Mouse (Mus musculus): Measurements from ENCODE around the gene Slc25a12. TPM values are rescaled to one million over a fixed set of nuclear protein-coding genes. Genes with fewer than 3 reads are reported as not detected.
"Not testable (repeated sequence)": the region's sequence is repeated elsewhere in the genome, so short reads cannot be mapped to it uniquely, and the experiment has no call there.

Gene Slc25a12
- polyA plus RNA-seq, 1 experiment from 2014 or later = 85.2 TPM

GRCm38 (mm10) chr2:71376433-71376906 lies 8.9 kb upstream of the Slc25a12 start:
- H3K9ac ChIP-seq (replicated peaks; ENCODE audit: low read length) = no peak overlapping the region
- H3K9me3 ChIP-seq (ENCODE audit: control insufficient read depth, low read length) = no peaks in the 10 kb centered on the region
- no peak overlapping the region for H3K4me3 ChIP-seq (replicated peaks; ENCODE audit: low read depth, low read length)
- DNase-seq (no peak), ATAC-seq (ENCODE audit: low FRiP score, low TSS enrichment) (no peak)
- H3K36me3 ChIP-seq (ENCODE audit: control insufficient read depth, insufficient read depth, low read length) = no peaks in the 10 kb centered on the region
- no peak overlapping the region for H3K27ac ChIP-seq (replicated peaks; ENCODE audit: low read depth, low read length)
- H3K4me2 ChIP-seq (ENCODE audit: low read length) = no peak overlapping the region
- H3K4me1 ChIP-seq (ENCODE audit: control insufficient read depth, insufficient read depth, low read length) = no peaks in the 10 kb centered on the region
- WGBS = 58% methylated on average over 11 of the region's 11 CpGs
- no peaks in the 10 kb centered on the region for H3K27me3 ChIP-seq (ENCODE audit: control insufficient read depth, insufficient read depth, low read length)

GRCm38 (mm10) chr2:71374275-71375155 lies 7.0 kb upstream of the Slc25a12 start:
- Histone ChIP-seq H3K27me3 (ENCODE audit: control insufficient read depth, insufficient read depth, low read length) (no peaks in the 10 kb centered on the region), H3K4me3 (replicated peaks; ENCODE audit: low read depth, low read length) (no peak overlapping the region), H3K9ac (replicated peaks; ENCODE audit: low read length) (no peak overlapping the region), H3K4me1 (ENCODE audit: control insufficient read depth, insufficient read depth, low read length) (no peaks in the 10 kb centered on the region), H3K27ac (replicated peaks; ENCODE audit: low read depth, low read length) (no peak overlapping the region), H3K9me3 (ENCODE audit: control insufficient read depth, low read length) (no peaks in the 10 kb centered on the region), H3K4me2 (ENCODE audit: low read length) (no peak overlapping the region), H3K36me3 (ENCODE audit: control insufficient read depth, insufficient read depth, low read length) (no peaks in the 10 kb centered on the region)
- WGBS = 80% methylated on average over 8 of the region's 8 CpGs
- ATAC-seq (ENCODE audit: low FRiP score, low TSS enrichment) (no peak), DNase-seq (no peak)

- not testable (repeated sequence) for H3K4me3 ChIP-seq (replicated peaks; ENCODE audit: low read depth, low read length); H3K4me1 ChIP-seq (ENCODE audit: control insufficient read depth, insufficient read depth, low read length); DNase-seq; H3K27ac ChIP-seq (replicated peaks; ENCODE audit: low read depth, low read length); H3K9me3 ChIP-seq (ENCODE audit: control insufficient read depth, low read length); H3K4me2 ChIP-seq (ENCODE audit: low read length); H3K36me3 ChIP-seq (ENCODE audit: control insufficient read depth, insufficient read depth, low read length); H3K27me3 ChIP-seq (ENCODE audit: control insufficient read depth, insufficient read depth, low read length); ATAC-seq (ENCODE audit: low FRiP score, low TSS enrichment); H3K9ac ChIP-seq (replicated peaks; ENCODE audit: low read length)
- 90% methylated on average over 4 of the region's 4 CpGs for WGBS
These were observed 4.7 kb upstream of the Slc25a12 start for GRCm38 (mm10) chr2:71372261-71372660.

GRCm38 (mm10) chr2:71371790-71372189 lies 4.2 kb upstream of the Slc25a12 start:
- Histone ChIP-seq H3K27ac (replicated peaks; ENCODE audit: low read depth, low read length) (no peak overlapping the region), H3K27me3 (ENCODE audit: control insufficient read depth, insufficient read depth, low read length) (no peaks in the 10 kb centered on the region), H3K9ac (replicated peaks; ENCODE audit: low read length) (no peak overlapping the region), H3K4me2 (ENCODE audit: low read length) (no peak overlapping the region), H3K36me3 (ENCODE audit: control insufficient read depth, insufficient read depth, low read length) (no peaks in the 10 kb centered on the region), H3K4me3 (replicated peaks; ENCODE audit: low read depth, low read length) (no peak overlapping the region), H3K9me3 (ENCODE audit: control insufficient read depth, low read length) (no peaks in the 10 kb centered on the region), H3K4me1 (ENCODE audit: control insufficient read depth, insufficient read depth, low read length) (0 out of 2 replicates have a peak, but pooled peaks cover 3% of the 10 kb centered on the region)
- WGBS = 85% methylated on average over 5 of the region's 5 CpGs
- no peak for ATAC-seq (ENCODE audit: low FRiP score, low TSS enrichment)
- DNase-seq = no peak

- peak overlapping the region; percentile 66 for H3K4me2 ChIP-seq (ENCODE audit: low read length)
- H3K4me1 ChIP-seq (ENCODE audit: control insufficient read depth, insufficient read depth, low read length) = peaks cover 19% of the 10 kb centered on the region
- H3K27me3 ChIP-seq (ENCODE audit: control insufficient read depth, insufficient read depth, low read length) = no peaks in the 10 kb centered on the region
- no peak overlapping the region for H3K9ac ChIP-seq (replicated peaks; ENCODE audit: low read length)
- no peaks in the 10 kb centered on the region for H3K36me3 ChIP-seq (ENCODE audit: control insufficient read depth, insufficient read depth, low read length)
- no peaks in the 10 kb centered on the region for H3K9me3 ChIP-seq (ENCODE audit: control insufficient read depth, low read length)
- WGBS = 32% methylated on average over 8 of the region's 8 CpGs
- peak; percentile 6 for DNase-seq
- ATAC-seq (ENCODE audit: low FRiP score, low TSS enrichment) = no peak
- no peak overlapping the region for H3K27ac ChIP-seq (replicated peaks; ENCODE audit: low read depth, low read length)
- H3K4me3 ChIP-seq (replicated peaks; ENCODE audit: low read depth, low read length) = peak overlapping the region; percentile 54
These were observed 537 bp upstream of the Slc25a12 start for GRCm38 (mm10) chr2:71368086-71368485.

GRCm38 (mm10) chr2:71366618-71367124 lies 878 bp downstream of the Slc25a12 start:
- Histone ChIP-seq H3K4me1 (ENCODE audit: control insufficient read depth, insufficient read depth, low read length) (peaks cover 19% of the 10 kb centered on the region), H3K36me3 (ENCODE audit: control insufficient read depth, insufficient read depth, low read length) (0 out of 2 replicates have a peak, but pooled peaks cover 5% of the 10 kb centered on the region), H3K4me3 (replicated peaks; ENCODE audit: low read depth, low read length) (peak overlapping the region; percentile 54), H3K27me3 (ENCODE audit: control insufficient read depth, insufficient read depth, low read length) (no peaks in the 10 kb centered on the region), H3K9ac (replicated peaks; ENCODE audit: low read length) (peak overlapping the region; percentile 71), H3K9me3 (ENCODE audit: control insufficient read depth, low read length) (no peaks in the 10 kb centered on the region), H3K4me2 (ENCODE audit: low read length) (peak overlapping the region; percentile 66), H3K27ac (replicated peaks; ENCODE audit: low read depth, low read length) (peak overlapping the region; percentile 70)
- 30% methylated on average over 9 of the region's 9 CpGs for WGBS
- ATAC-seq (ENCODE audit: low FRiP score, low TSS enrichment) (no peak), DNase-seq (no peak)

- Histone ChIP-seq H3K9me3 (ENCODE audit: control insufficient read depth, low read length) (no peaks in the 10 kb centered on the region), H3K27ac (replicated peaks; ENCODE audit: low read depth, low read length) (no peak overlapping the region), H3K9ac (replicated peaks; ENCODE audit: low read length) (no peak overlapping the region), H3K36me3 (ENCODE audit: control insufficient read depth, insufficient read depth, low read length) (peaks cover 17% of the 10 kb centered on the region; the same call in 1 of the 2 replicates), H3K4me2 (ENCODE audit: low read length) (no peak overlapping the region), H3K27me3 (ENCODE audit: control insufficient read depth, insufficient read depth, low read length) (no peaks in the 10 kb centered on the region), H3K4me1 (ENCODE audit: control insufficient read depth, insufficient read depth, low read length) (peaks cover 13% of the 10 kb centered on the region; the same call in 1 of the 2 replicates), H3K4me3 (replicated peaks; ENCODE audit: low read depth, low read length) (no peak overlapping the region)
- DNase-seq (no peak), ATAC-seq (ENCODE audit: low FRiP score, low TSS enrichment) (no peak)
- 84% methylated on average over 1 of the region's 1 CpGs for WGBS
These were observed 7.4 kb downstream of the Slc25a12 start for GRCm38 (mm10) chr2:71360192-71360591.

- Histone ChIP-seq H3K9me3 (ENCODE audit: control insufficient read depth, low read length) (no peaks in the 10 kb centered on the region), H3K9ac (replicated peaks; ENCODE audit: low read length) (no peak overlapping the region), H3K27me3 (ENCODE audit: control insufficient read depth, insufficient read depth, low read length) (no peaks in the 10 kb centered on the region), H3K27ac (replicated peaks; ENCODE audit: low read depth, low read length) (no peak overlapping the region), H3K36me3 (ENCODE audit: control insufficient read depth, insufficient read depth, low read length) (peaks cover 17% of the 10 kb centered on the region; the same call in 1 of the 2 replicates), H3K4me2 (ENCODE audit: low read length) (no peak overlapping the region), H3K4me3 (replicated peaks; ENCODE audit: low read depth, low read length) (no peak overlapping the region), H3K4me1 (ENCODE audit: control insufficient read depth, insufficient read depth, low read length) (0 out of 2 replicates have a peak, but pooled peaks cover 4% of the 10 kb centered on the region)
- no peak for DNase-seq
- 90% methylated on average over 5 of the region's 5 CpGs for WGBS
- no peak for ATAC-seq (ENCODE audit: low FRiP score, low TSS enrichment)
These were observed 9.2 kb downstream of the Slc25a12 start for GRCm38 (mm10) chr2:71358347-71358746.

Data from midbrain, embryonic 14.5 days (tissue).